Mouse (Mus musculus) brain, adult 2 months (tissue): Measurements from ENCODE around the gene Gpr171.

Experiments
- DNase-seq: peaks from one replicate; pipeline ENCODE4 v3.0.0; 2011; ENCODE audit warnings: low read depth, low spot score

Gene Gpr171

GRCm38 (mm10) chr3:59101218-59101986 lies at the start of gene Gpr171:
Gpr171 (minus strand) TSS chr3:59101821.
- DNase-seq: no peak

GRCm38 (mm10) chr3:59150624-59151023 lies 49.0 kb upstream of the Gpr171 start:
- DNase-seq: no peak

- DNase-seq: peak; percentile 67
These were observed 48.0 kb upstream of the Gpr171 start for GRCm38 (mm10) chr3:59149646-59150045.

- DNase-seq: no peak
These were observed 43.6 kb upstream of the Gpr171 start for GRCm38 (mm10) chr3:59145194-59145593.

- DNase-seq: no peak
These were observed 40.1 kb upstream of the Gpr171 start for GRCm38 (mm10) chr3:59141507-59142305.

- peak; percentile 68 for DNase-seq
These were observed 39.3 kb upstream of the Gpr171 start for GRCm38 (mm10) chr3:59140941-59141340.

- no peak for DNase-seq
These were observed 38.5 kb upstream of the Gpr171 start for GRCm38 (mm10) chr3:59140115-59140514.

GRCm38 (mm10) chr3:59139651-59140051 lies 38.0 kb upstream of the Gpr171 start:
- no peak for DNase-seq

GRCm38 (mm10) chr3:59138946-59139468 lies 37.4 kb upstream of the Gpr171 start:
- no peak for DNase-seq

- DNase-seq: peak; percentile 47
These were observed 34.5 kb upstream of the Gpr171 start for GRCm38 (mm10) chr3:59135911-59136653.

- DNase-seq: no peak
These were observed 31.6 kb upstream of the Gpr171 start for GRCm38 (mm10) chr3:59133189-59133588.

- DNase-seq: no peak
These were observed 30.3 kb upstream of the Gpr171 start for GRCm38 (mm10) chr3:59131966-59132365.

- no peak for DNase-seq
These were observed 29.5 kb upstream of the Gpr171 start for GRCm38 (mm10) chr3:59131081-59131480.

- DNase-seq: no peak
These were observed 28.8 kb upstream of the Gpr171 start for GRCm38 (mm10) chr3:59130431-59130830.

- no peak for DNase-seq
These were observed 27.9 kb upstream of the Gpr171 start for GRCm38 (mm10) chr3:59129547-59129946.

- no peak for DNase-seq
These were observed 27.1 kb upstream of the Gpr171 start for GRCm38 (mm10) chr3:59128681-59129080.

- no peak for DNase-seq
These were observed 24.3 kb upstream of the Gpr171 start for GRCm38 (mm10) chr3:59125783-59126555.

- no peak for DNase-seq
These were observed 23.4 kb upstream of the Gpr171 start for GRCm38 (mm10) chr3:59125022-59125421.

GRCm38 (mm10) chr3:59121780-59122449 lies 20.3 kb upstream of the Gpr171 start:
- DNase-seq: no peak

- peak; percentile 55 for DNase-seq
These were observed 19.6 kb upstream of the Gpr171 start for GRCm38 (mm10) chr3:59121067-59121730.
